Mouse (Mus musculus): ENCODE measurements at regions not wholly inside any gene's neighbourhood (a gene's known extent, or its start where the extent isn't known, plus 50 kb on each side); places are given as distances from the start of the nearest gene placed in this dataset.

GRCm38 (mm10) chr19:52647066-52648046, 383.3 kb downstream of the Ins1 start:
- no peak for TF ChIP-seq POLR2A (IDR thresholded peaks at IDR 0.05; ENCODE audit: borderline replicate concordance, control insufficient read depth, low read depth, low read length)
- TF ChIP-seq CTCF (IDR thresholded peaks at IDR 0.05; ENCODE audit: control insufficient read depth, insufficient read depth, low read length) = no peak

All from bone marrow, adult 2 months (tissue).